Mouse (Mus musculus): ENCODE data around the gene Nek7.

- no peak for TF ChIP-seq CTCF (IDR thresholded peaks at IDR 0.05; ENCODE audit: low read depth, low read length)
- no peak for TF ChIP-seq EP300 (IDR thresholded peaks at IDR 0.05; ENCODE audit: insufficient read depth, low read depth, low read length)
- TF ChIP-seq POLR2A (IDR thresholded peaks at IDR 0.05; ENCODE audit: insufficient read depth, low read length), result no peak
Measured at GRCm38 (mm10) chr1:138465352-138465751, 154.6 kb downstream of the Nek7 start.
